Comparison of ENCODE assay signal across 14 mouse cellular contexts in genomic region chr5:101523490-101523889, GRCm38 (mm10).
DNase-seq lines count a peak whose midpoint lies in the region; ATAC-seq lines count a peak whose summit lies in the region.
"Had no signal": no experiment of that assay in that cellular context is flagged by ENCODE, and none has a peak within 500 bp of the region (broad histone marks: within the 10 kb centered on the region; RNA-seq: fewer than 3 reads in every experiment).

No protein-coding gene starts in this region.

- 0 out of 2 replicates have a peak overlapping the region, but pooled peaks have one; percentile 3 for H3K4me3 ChIP-seq in hindbrain, embryonic 10.5 days
- H3K4me3 ChIP-seq in hindbrain, embryonic 14.5 days (replicated peaks; ENCODE audit: low read length): no peak overlapping the region
- H3K4me3 ChIP-seq in midbrain, embryonic 11.5 days (ENCODE audit: low read depth, low read length): no peak overlapping the region
- no peak overlapping the region for H3K4me3 ChIP-seq in midbrain, embryonic 16.5 days (ENCODE audit: low read depth, low read length)

- 23% methylated on average over 7 of the region's 7 CpGs for WGBS in hindbrain, embryonic 10.5 days
- WGBS in hindbrain, embryonic 14.5 days: 6% methylated on average over 7 of the region's 7 CpGs
- WGBS in midbrain, embryonic 11.5 days: 19% methylated on average over 4 of the region's 7 CpGs
- 16% methylated on average over 5 of the region's 7 CpGs for WGBS in midbrain, embryonic 16.5 days

- no peak overlapping the region for H3K9ac ChIP-seq in hindbrain, embryonic 14.5 days
- no peak overlapping the region for H3K9ac ChIP-seq in midbrain, embryonic 11.5 days (ENCODE audit: low read length)
- H3K9ac ChIP-seq in midbrain, embryonic 16.5 days (ENCODE audit: low read depth, low read length): no peak overlapping the region

- ATAC-seq in hindbrain, embryonic 14.5 days (ENCODE audit: low FRiP score): no peak
- no peak for ATAC-seq in midbrain, embryonic 11.5 days (ENCODE audit: low FRiP score)
- ATAC-seq in midbrain, embryonic 16.5 days: no peak
- ATAC-seq: activated CD4-positive, CD25-positive, alpha-beta regulatory T cell, adult 4 months; CD4-positive, CD25-positive, alpha-beta regulatory T cell, adult 4 months had no signal

- peak overlapping the region; percentile 23; the same call in 1 of the 2 replicates for H3K27ac ChIP-seq in hindbrain, embryonic 10.5 days
- H3K27ac ChIP-seq in hindbrain, embryonic 14.5 days: no peak overlapping the region
- no peak overlapping the region for H3K27ac ChIP-seq in midbrain, embryonic 11.5 days (ENCODE audit: low read depth, low read length)
- no peak overlapping the region for H3K27ac ChIP-seq in midbrain, embryonic 16.5 days (ENCODE audit: low read length)

- H3K36me3 ChIP-seq in hindbrain, embryonic 10.5 days: no peaks in the 10 kb centered on the region
- H3K36me3 ChIP-seq in hindbrain, embryonic 14.5 days (replicated peaks; ENCODE audit: control insufficient read depth, insufficient read depth): no peaks in the 10 kb centered on the region
- H3K36me3 ChIP-seq in midbrain, embryonic 11.5 days (ENCODE audit: control insufficient read depth, insufficient read depth, low read length): no peaks in the 10 kb centered on the region
- H3K36me3 ChIP-seq in midbrain, embryonic 16.5 days (ENCODE audit: control insufficient read depth, insufficient read depth, low read length): no peaks in the 10 kb centered on the region

- peaks cover 50% of the 10 kb centered on the region for H3K4me1 ChIP-seq in hindbrain, embryonic 10.5 days (replicated peaks)
- H3K4me1 ChIP-seq in hindbrain, embryonic 14.5 days (replicated peaks; ENCODE audit: control insufficient read depth, insufficient read depth, low read length): peaks cover 7% of the 10 kb centered on the region
- peaks cover 34% of the 10 kb centered on the region for H3K4me1 ChIP-seq in midbrain, embryonic 11.5 days (ENCODE audit: control insufficient read depth, insufficient read depth, low read length)
- peaks cover 10% of the 10 kb centered on the region for H3K4me1 ChIP-seq in midbrain, embryonic 16.5 days (ENCODE audit: control insufficient read depth, insufficient read depth, low read length)

- no peak for DNase-seq in hindbrain, embryonic 10.5 days (ENCODE audit: low spot score)
- DNase-seq in hindbrain, embryonic 14.5 days (ENCODE audit: low spot score): no peak
- peak; percentile 90 for DNase-seq in midbrain, embryonic 11.5 days (ENCODE audit: low spot score, missing footprints)
- DNase-seq in kidney, postnatal 36 days: peak; percentile 4 to 25
- no peak for DNase-seq in adrenal gland, postnatal 36 days
- DNase-seq in adrenal gland, postnatal 4 days (ENCODE audit: low spot score in 2 of 2): no peak
- DNase-seq: cerebellum, adult 9-10 months; lung, postnatal 14 days; right cerebral cortex, postnatal 25 days; thymus, postnatal 14 days had no signal

- H3K9me3 ChIP-seq in hindbrain, embryonic 10.5 days: no peaks in the 10 kb centered on the region
- H3K9me3 ChIP-seq in hindbrain, embryonic 14.5 days (ENCODE audit: control insufficient read depth, low read length): no peaks in the 10 kb centered on the region
- H3K9me3 ChIP-seq in midbrain, embryonic 11.5 days (ENCODE audit: control insufficient read depth, low read length): no peaks in the 10 kb centered on the region
- no peaks in the 10 kb centered on the region for H3K9me3 ChIP-seq in midbrain, embryonic 16.5 days (replicated peaks; ENCODE audit: control insufficient read depth, low read length, poor library complexity, severe bottlenecking)

- peaks cover 99% of the 10 kb centered on the region for H3K27me3 ChIP-seq in hindbrain, embryonic 10.5 days (ENCODE audit: insufficient read depth, poor library complexity, severe bottlenecking)
- H3K27me3 ChIP-seq in hindbrain, embryonic 14.5 days (ENCODE audit: control insufficient read depth, insufficient read depth, low read length): peaks cover 97% of the 10 kb centered on the region
- H3K27me3 ChIP-seq in midbrain, embryonic 11.5 days (ENCODE audit: control insufficient read depth, insufficient read depth, low read length): peaks cover 93% of the 10 kb centered on the region
- H3K27me3 ChIP-seq in midbrain, embryonic 16.5 days (ENCODE audit: control insufficient read depth, insufficient read depth, low read depth, low read length): peaks cover 82% of the 10 kb centered on the region

- H3K4me2 ChIP-seq in hindbrain, embryonic 14.5 days (replicated peaks): no peak overlapping the region
- no peak overlapping the region for H3K4me2 ChIP-seq in midbrain, embryonic 11.5 days
- no peak overlapping the region for H3K4me2 ChIP-seq in midbrain, embryonic 16.5 days (ENCODE audit: low read length)
- H3K4me2 ChIP-seq: liver, embryonic 11.5 days had no signal

Comparison
In these comparisons a context has a peak if more than half of its experiments do, and no peak if none do; other contexts are left out.
1. DNase-seq: peak in midbrain, embryonic 11.5 days (single experiment) and kidney, postnatal 36 days (2 of 2); none in hindbrain, embryonic 10.5 days (single experiment), hindbrain, embryonic 14.5 days (single experiment), adrenal gland, postnatal 36 days (0 of 2) and adrenal gland, postnatal 4 days (0 of 2).